8 mouse cellular contexts compared by ENCODE assay signal in the genomic region with DNA sequence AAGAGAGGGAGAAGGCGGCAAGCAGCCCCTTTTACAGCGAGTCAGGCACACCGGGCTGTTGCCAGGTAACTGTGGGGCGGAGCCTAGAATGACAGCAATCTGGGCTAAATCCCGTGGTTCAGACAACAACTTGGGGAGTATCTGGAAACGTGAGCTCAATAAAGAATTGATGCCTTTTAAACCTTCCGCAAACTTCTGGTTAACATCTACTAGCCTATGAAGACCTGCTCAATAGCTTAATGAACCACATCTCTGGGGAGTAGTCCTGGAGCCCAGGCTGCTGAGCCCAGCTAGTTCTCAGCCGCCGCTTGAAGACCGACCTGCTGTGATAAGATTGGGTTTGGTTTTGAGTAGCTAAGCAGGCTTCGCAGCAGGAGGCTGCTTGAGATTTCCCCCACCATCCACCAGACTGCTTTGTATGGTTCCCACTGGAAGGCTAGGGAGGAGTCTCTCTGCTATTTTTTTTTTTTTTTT.
DNase-seq lines count a peak whose midpoint lies in the region; ATAC-seq lines count a peak whose summit lies in the region.

No protein-coding gene starts in this region.

- ATAC-seq in neural tube, embryonic 11.5 days (ENCODE audit: insufficient read depth, low FRiP score, low TSS enrichment): no peak
- ATAC-seq in intestine, embryonic 16.5 days: no peak
- ATAC-seq in stomach, embryonic 14.5 days (ENCODE audit: insufficient number of reproducible peaks, insufficient read depth, low FRiP score, low read depth): 0 out of 2 replicates have a peak, but pooled peaks have one; percentile 7

- no peak overlapping the region for H3K4me3 ChIP-seq in neural tube, embryonic 11.5 days (ENCODE audit: low read depth, low read length)
- no peak overlapping the region for H3K4me3 ChIP-seq in intestine, embryonic 16.5 days (ENCODE audit: low read length)
- H3K4me3 ChIP-seq in stomach, embryonic 14.5 days (ENCODE audit: low read depth, low read length): no peak overlapping the region

- intact Hi-C loops in left cerebral cortex, postnatal 36 days (cut with DNase I): loop anchor here (5.0 kb wide), 1 partner anchor 68 kb away; no protein-coding TSS in a partner anchor

- DNase-seq in cerebellum, adult 18-20 months: peak; percentile 28 to 39
- DNase-seq in cerebellum, adult 11-12 months: no peak
- peak; percentile 42 for DNase-seq in neural tube, embryonic 11.5 days (ENCODE audit: low spot score)
- DNase-seq in neural tube, embryonic 10.5 days (ENCODE audit: extremely low spot score, low spot score): no peak
- no peak for DNase-seq in left cerebral cortex, postnatal 36 days (ENCODE audit: low spot score in 2 of 2)
- no peak for DNase-seq in layer of hippocampus, postnatal 36 days

- H3K36me3 ChIP-seq in neural tube, embryonic 11.5 days (ENCODE audit: control insufficient read depth, insufficient read depth, low read length): no peaks in the 10 kb centered on the region
- H3K36me3 ChIP-seq in intestine, embryonic 16.5 days (ENCODE audit: control insufficient read depth, insufficient read depth, low read length): no peaks in the 10 kb centered on the region
- no peaks in the 10 kb centered on the region for H3K36me3 ChIP-seq in stomach, embryonic 14.5 days (ENCODE audit: control insufficient read depth, insufficient read depth, low read length)

- H3K9me3 ChIP-seq in neural tube, embryonic 11.5 days (ENCODE audit: control insufficient read depth, low read length): no peaks in the 10 kb centered on the region
- H3K9me3 ChIP-seq in intestine, embryonic 16.5 days (ENCODE audit: control insufficient read depth, low read length): no peaks in the 10 kb centered on the region
- H3K9me3 ChIP-seq in stomach, embryonic 14.5 days (ENCODE audit: control insufficient read depth, low read depth, low read length): no peaks in the 10 kb centered on the region

- 4% methylated on average over 11 of the region's 11 CpGs for WGBS in neural tube, embryonic 11.5 days
- 11% methylated on average over 11 of the region's 11 CpGs for WGBS in intestine, embryonic 16.5 days
- WGBS in stomach, embryonic 14.5 days: 8% methylated on average over 11 of the region's 11 CpGs

- no peak overlapping the region for H3K27ac ChIP-seq in neural tube, embryonic 11.5 days (ENCODE audit: low read depth, low read length)
- H3K27ac ChIP-seq in intestine, embryonic 16.5 days (ENCODE audit: low read length): no peak overlapping the region
- no peak overlapping the region for H3K27ac ChIP-seq in stomach, embryonic 14.5 days (ENCODE audit: low read length)

- 0 out of 2 replicates have a peak, but pooled peaks cover 5% of the 10 kb centered on the region for H3K27me3 ChIP-seq in neural tube, embryonic 11.5 days (ENCODE audit: control insufficient read depth, insufficient read depth, low read length)
- no peaks in the 10 kb centered on the region for H3K27me3 ChIP-seq in intestine, embryonic 16.5 days (replicated peaks; ENCODE audit: control insufficient read depth, insufficient read depth, low read length)
- no peaks in the 10 kb centered on the region for H3K27me3 ChIP-seq in stomach, embryonic 14.5 days (ENCODE audit: control insufficient read depth, insufficient read depth, low read length)

- peaks cover 25% of the 10 kb centered on the region for H3K4me1 ChIP-seq in neural tube, embryonic 11.5 days (ENCODE audit: control insufficient read depth, insufficient read depth, low read length)
- peaks cover 7% of the 10 kb centered on the region; the same call in 1 of the 2 replicates for H3K4me1 ChIP-seq in intestine, embryonic 16.5 days (ENCODE audit: control insufficient read depth, insufficient read depth, low read length)
- peaks cover 19% of the 10 kb centered on the region; the same call in 1 of the 2 replicates for H3K4me1 ChIP-seq in stomach, embryonic 14.5 days (ENCODE audit: control insufficient read depth, insufficient read depth, low read length)

- H3K4me2 ChIP-seq in neural tube, embryonic 11.5 days (ENCODE audit: low read depth): no peak overlapping the region
- peak overlapping the region; percentile 20; the same call in 1 of the 2 replicates for H3K4me2 ChIP-seq in intestine, embryonic 16.5 days (ENCODE audit: low read depth, low read length)
- 0 out of 2 replicates have a peak overlapping the region, but pooled peaks have one; percentile 15 for H3K4me2 ChIP-seq in stomach, embryonic 14.5 days (replicated peaks; ENCODE audit: low read depth, low read length)

- H3K9ac ChIP-seq in neural tube, embryonic 11.5 days (ENCODE audit: low read length): no peak overlapping the region
- H3K9ac ChIP-seq in intestine, embryonic 16.5 days (ENCODE audit: low read depth, low read length): no peak overlapping the region
- H3K9ac ChIP-seq in stomach, embryonic 14.5 days (replicated peaks; ENCODE audit: low read depth, low read length): no peak overlapping the region

Comparison
In these comparisons a context has a peak if more than half of its experiments do, and no peak if none do; other contexts are left out.
1. DNase-seq: peak in cerebellum, adult 18-20 months (2 of 2) and neural tube, embryonic 11.5 days (single experiment); none in cerebellum, adult 11-12 months (single experiment), neural tube, embryonic 10.5 days (single experiment), left cerebral cortex, postnatal 36 days (0 of 2) and layer of hippocampus, postnatal 36 days (0 of 2).